Mouse (Mus musculus): ENCODE measurements at regions not wholly inside any gene's neighbourhood (a gene's known extent, or its start where the extent isn't known, plus 50 kb on each side); places are given as distances from the start of the nearest gene placed in this dataset.

DNA sequence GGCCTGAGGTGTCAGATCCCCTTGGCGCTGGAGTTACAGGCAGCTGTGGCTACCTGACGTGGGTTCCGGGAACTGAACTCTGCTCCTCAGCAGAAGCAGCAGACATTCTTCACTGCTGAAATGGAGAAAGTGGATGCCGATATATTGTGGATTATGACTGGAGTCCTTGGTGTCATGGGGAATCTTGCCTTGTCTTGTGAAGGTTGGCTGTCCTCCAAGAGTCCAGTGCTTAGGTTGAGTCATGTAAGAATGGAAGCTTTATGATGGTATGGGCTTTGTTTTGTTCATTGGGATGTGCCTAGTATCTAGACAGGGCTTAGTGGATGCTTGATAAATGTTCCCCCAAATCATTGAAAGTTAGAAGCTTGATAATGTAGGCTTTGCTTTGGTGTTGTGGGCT, 205.2 kb upstream of the Pgrmc2 start:
- H3K4me3 ChIP-seq (ENCODE audit: low read depth, low read length), result no peak overlapping the region
- no peaks in the 10 kb centered on the region for H3K4me1 ChIP-seq (ENCODE audit: insufficient read depth, low read length)
- no peaks in the 10 kb centered on the region for H3K9me3 ChIP-seq (ENCODE audit: low read length)
- no peak for ATAC-seq (ENCODE audit: low FRiP score)
- WGBS, result 98% methylated on average over 4 of the region's 4 CpGs
- no peak for DNase-seq (ENCODE audit: low spot score)
- H3K4me2 ChIP-seq (ENCODE audit: low read depth, low read length, poor library complexity, severe bottlenecking), result no peak overlapping the region
- H3K27me3 ChIP-seq (ENCODE audit: insufficient read depth, low read length), result no peaks in the 10 kb centered on the region
- no peak for TF ChIP-seq CTCF (IDR thresholded peaks at IDR 0.05)
- H3K27ac ChIP-seq (ENCODE audit: low read depth, low read length), result no peak overlapping the region
- no peaks in the 10 kb centered on the region for H3K36me3 ChIP-seq (ENCODE audit: insufficient read depth, low read length)
- no peak overlapping the region for H3K9ac ChIP-seq (replicated peaks; ENCODE audit: low read length, poor library complexity, severe bottlenecking)

- H3K4me3 ChIP-seq (ENCODE audit: low read depth, low read length), result no peak overlapping the region
- no peak overlapping the region for H3K27ac ChIP-seq (ENCODE audit: low read depth, low read length)
- ATAC-seq (ENCODE audit: low FRiP score) (no peak), DNase-seq (ENCODE audit: low spot score) (no peak)
- no peak for TF ChIP-seq CTCF (IDR thresholded peaks at IDR 0.05)
- no peaks in the 10 kb centered on the region for H3K9me3 ChIP-seq (ENCODE audit: low read length)
- H3K4me1 ChIP-seq (ENCODE audit: insufficient read depth, low read length), result no peaks in the 10 kb centered on the region
- no peak overlapping the region for H3K9ac ChIP-seq (replicated peaks; ENCODE audit: low read length, poor library complexity, severe bottlenecking)
- WGBS, result 78% methylated on average over 5 of the region's 5 CpGs
- no peak overlapping the region for H3K4me2 ChIP-seq (ENCODE audit: low read depth, low read length, poor library complexity, severe bottlenecking)
- H3K27me3 ChIP-seq (ENCODE audit: insufficient read depth, low read length), result no peaks in the 10 kb centered on the region
- no peaks in the 10 kb centered on the region for H3K36me3 ChIP-seq (ENCODE audit: insufficient read depth, low read length)
These were observed 202.5 kb upstream of the Pgrmc2 start for GRCm38 (mm10) chr3:41285336-41285735.

GRCm38 (mm10) chr3:41284897-41285296, 202.1 kb upstream of the Pgrmc2 start:
- Histone ChIP-seq H3K27ac (ENCODE audit: low read depth, low read length) (no peak overlapping the region), H3K27me3 (ENCODE audit: insufficient read depth, low read length) (no peaks in the 10 kb centered on the region), H3K4me3 (ENCODE audit: low read depth, low read length) (no peak overlapping the region), H3K9me3 (ENCODE audit: low read length) (no peaks in the 10 kb centered on the region), H3K4me1 (ENCODE audit: insufficient read depth, low read length) (no peaks in the 10 kb centered on the region), H3K4me2 (ENCODE audit: low read depth, low read length, poor library complexity, severe bottlenecking) (no peak overlapping the region), H3K36me3 (ENCODE audit: insufficient read depth, low read length) (no peaks in the 10 kb centered on the region), H3K9ac (replicated peaks; ENCODE audit: low read length, poor library complexity, severe bottlenecking) (no peak overlapping the region)
- ATAC-seq (ENCODE audit: low FRiP score) (0 out of 2 replicates have a peak, but pooled peaks have one; percentile 31), DNase-seq (ENCODE audit: low spot score) (peak; percentile 50)
- TF ChIP-seq CTCF (IDR thresholded peaks at IDR 0.05), result no peak
- 54% methylated on average over 13 of the region's 13 CpGs for WGBS

GRCm38 (mm10) chr3:41282431-41283037, 199.7 kb upstream of the Pgrmc2 start:
- DNase-seq (ENCODE audit: low spot score) (peak; percentile 30), ATAC-seq (ENCODE audit: low FRiP score) (no peak)
- WGBS, result 58% methylated on average over 8 of the region's 8 CpGs

GRCm38 (mm10) chr3:41276096-41276495, 193.2 kb upstream of the Pgrmc2 start:
- ATAC-seq (ENCODE audit: low FRiP score) (no peak), DNase-seq (ENCODE audit: low spot score) (no peak)
- H3K4me3 ChIP-seq (ENCODE audit: low read depth, low read length), result no peak overlapping the region

More at GRCm38 (mm10) chr3:41282431-41283037, 199.7 kb upstream of the Pgrmc2 start:
- Histone ChIP-seq H3K4me1 (ENCODE audit: insufficient read depth, low read length) (no peaks in the 10 kb centered on the region), H3K27ac (ENCODE audit: low read depth, low read length) (no peak overlapping the region), H3K4me2 (ENCODE audit: low read depth, low read length, poor library complexity, severe bottlenecking) (no peak overlapping the region), H3K36me3 (ENCODE audit: insufficient read depth, low read length) (no peaks in the 10 kb centered on the region), H3K9me3 (ENCODE audit: low read length) (no peaks in the 10 kb centered on the region), H3K4me3 (ENCODE audit: low read depth, low read length) (no peak overlapping the region), H3K9ac (replicated peaks; ENCODE audit: low read length, poor library complexity, severe bottlenecking) (no peak overlapping the region), H3K27me3 (ENCODE audit: insufficient read depth, low read length) (no peaks in the 10 kb centered on the region)
- TF ChIP-seq CTCF (IDR thresholded peaks at IDR 0.05), result no peak

DNA sequence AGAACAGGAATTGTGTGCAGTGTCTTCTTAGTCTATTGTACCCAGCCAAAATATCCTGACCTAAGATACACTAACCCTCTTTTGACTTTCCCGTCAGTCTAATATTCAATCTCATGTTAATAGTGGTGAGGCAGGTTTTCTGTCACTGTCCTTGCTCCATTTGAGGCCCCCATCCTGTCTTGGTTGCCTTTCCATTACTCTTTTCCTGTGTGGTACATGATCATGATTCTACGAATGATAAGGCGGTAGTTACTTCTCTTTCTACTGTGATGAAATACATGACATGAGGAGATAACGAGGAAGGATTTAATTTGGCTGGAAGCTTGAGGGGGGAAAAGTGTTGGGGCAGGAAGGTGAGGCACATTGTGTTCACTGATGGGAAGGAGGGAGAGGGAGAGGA, 185.7 kb upstream of the Pgrmc2 start:
- ATAC-seq (ENCODE audit: low FRiP score) (no peak), DNase-seq (ENCODE audit: low spot score) (no peak)
- H3K9ac ChIP-seq (replicated peaks; ENCODE audit: low read length, poor library complexity, severe bottlenecking), result no peak overlapping the region
- no peak overlapping the region for H3K4me2 ChIP-seq (ENCODE audit: low read depth, low read length, poor library complexity, severe bottlenecking)
- no peak overlapping the region for H3K27ac ChIP-seq (ENCODE audit: low read depth, low read length)
- H3K4me1 ChIP-seq (ENCODE audit: insufficient read depth, low read length), result no peaks in the 10 kb centered on the region
- H3K27me3 ChIP-seq (ENCODE audit: insufficient read depth, low read length), result no peaks in the 10 kb centered on the region
- TF ChIP-seq CTCF (IDR thresholded peaks at IDR 0.05), result no peak
- H3K4me3 ChIP-seq (ENCODE audit: low read depth, low read length), result no peak overlapping the region
- WGBS, result 95% methylated on average over 4 of the region's 4 CpGs
- H3K9me3 ChIP-seq (ENCODE audit: low read length), result no peaks in the 10 kb centered on the region
- H3K36me3 ChIP-seq (ENCODE audit: insufficient read depth, low read length), result no peaks in the 10 kb centered on the region

More at GRCm38 (mm10) chr3:41276096-41276495, 193.2 kb upstream of the Pgrmc2 start:
- H3K27me3 ChIP-seq (ENCODE audit: insufficient read depth, low read length), result no peaks in the 10 kb centered on the region
- TF ChIP-seq CTCF (IDR thresholded peaks at IDR 0.05), result no peak
- H3K9ac ChIP-seq (replicated peaks; ENCODE audit: low read length, poor library complexity, severe bottlenecking), result no peak overlapping the region
- H3K4me2 ChIP-seq (ENCODE audit: low read depth, low read length, poor library complexity, severe bottlenecking), result no peak overlapping the region
- H3K27ac ChIP-seq (ENCODE audit: low read depth, low read length), result no peak overlapping the region
- no peaks in the 10 kb centered on the region for H3K36me3 ChIP-seq (ENCODE audit: insufficient read depth, low read length)
- H3K9me3 ChIP-seq (ENCODE audit: low read length), result no peaks in the 10 kb centered on the region
- 88% methylated on average over 9 of the region's 9 CpGs for WGBS
- no peaks in the 10 kb centered on the region for H3K4me1 ChIP-seq (ENCODE audit: insufficient read depth, low read length)
